Mouse (Mus musculus) stomach, embryonic 14.5 days (tissue): Measurements from ENCODE around the gene Lin37. TPM values are rescaled to one million over a fixed set of nuclear protein-coding genes. Genes with fewer than 3 reads are reported as not detected.

ENCODE experiments used
- ATAC-seq: fragments of 200-750 bp; cut with Nextera tagmentation; 2 replicates; pipeline ENCODE4 v1.8.0; 2017; ENCODE audit warnings: low read depth, moderate TSS enrichment; ENCODE audit not compliant: insufficient number of reproducible peaks, insufficient read depth, low FRiP score
- H3K27ac ChIP-seq: fragments of 300-500 bp; sonication (generic); 2 replicates; pipeline ENCODE4 v1.5.1; 2014; ENCODE audit warnings: mild to moderate bottlenecking, low read length, moderate library complexity, mixed read lengths
- H3K27me3 ChIP-seq: fragments of 300-500 bp; sonication (generic); 2 replicates; pipeline ENCODE4 v1.6.1; 2014; ENCODE audit warnings: low read length, control low read depth, mixed read lengths; ENCODE audit not compliant: control insufficient read depth, insufficient read depth
- H3K36me3 ChIP-seq: fragments of 300-500 bp; sonication (generic); 2 replicates; pipeline ENCODE4 v1.6.1; 2014; ENCODE audit warnings: mild to moderate bottlenecking, control low read depth, low read length, moderate library complexity, mixed read lengths; ENCODE audit not compliant: control insufficient read depth, insufficient read depth
- H3K4me1 ChIP-seq: fragments of 300-500 bp; sonication (generic); 2 replicates; pipeline ENCODE4 v1.6.1; 2014; ENCODE audit warnings: low read length, control low read depth, mixed read lengths; ENCODE audit not compliant: control insufficient read depth, insufficient read depth
- H3K4me2 ChIP-seq: fragments of 300-500 bp; sonication (generic); replicated peaks from 2 replicates; pipeline ENCODE4 v1.6.1; 2014; ENCODE audit warnings: low read depth, low read length, control low read depth
- H3K4me3 ChIP-seq: fragments of 300-500 bp; sonication (generic); 2 replicates; pipeline ENCODE4 v1.5.1; 2014; ENCODE audit warnings: low read depth, low read length, control low read depth
- H3K9ac ChIP-seq: fragments of 300-500 bp; sonication (generic); replicated peaks from 2 replicates; pipeline ENCODE4 v1.6.1; 2014; ENCODE audit warnings: low read depth, mild to moderate bottlenecking, control low read depth, low read length, moderate library complexity, mixed read lengths
- H3K9me3 ChIP-seq: fragments of 300-500 bp; sonication (generic); 2 replicates; pipeline ENCODE4 v1.6.1; 2016; ENCODE audit warnings: low read depth, low read length, control low read depth; ENCODE audit not compliant: control insufficient read depth
- WGBS: fragments of 180-500 bp; shearing (Covaris S2); extraction: QIAGEN DNeasy Blood & Tissue Kit; methylation state at CpG from one replicate; pipeline ENCODE4 v1.1.7; 2014; 5-methylcytosine and 5-hydroxymethylcytosine counted together
- polyA plus RNA-seq: library from polyadenylated mRNA; unstranded; fragments of >200 nt; fragmentation: Nextera tagmentation; extraction: Ambion mirVana; gene quantifications from 2 replicates; pipeline ENCODE4 v1.2.1, GENCODE M21; 2014

Gene Lin37
- polyA plus RNA-seq, 1 experiment from 2014 or later: 40.8 TPM

GRCm38 (mm10) chr7:30562526-30563116 is 3.0 kb upstream of the Lin37 start:
- Histone ChIP-seq H3K4me1 (peaks cover 11% of the 10 kb centered on the region; the same call in 1 of the 2 replicates), H3K36me3 (peaks cover 15% of the 10 kb centered on the region), H3K9ac (peak overlapping the region; percentile 55), H3K4me3 (peak overlapping the region; percentile 59), H3K4me2 (peak overlapping the region; percentile 77), H3K27ac (peak overlapping the region; percentile 76), H3K27me3 (no peaks in the 10 kb centered on the region), H3K9me3 (no peaks in the 10 kb centered on the region)
- under 1% methylated on average over 27 of the region's 27 CpGs for WGBS
- no peak for ATAC-seq

- 60% methylated on average over 2 of the region's 2 CpGs for WGBS
- no peak overlapping the region for H3K27ac ChIP-seq
- H3K27me3 ChIP-seq: no peaks in the 10 kb centered on the region
- peak overlapping the region; percentile 36 for H3K4me2 ChIP-seq
- H3K4me1 ChIP-seq: peaks cover 11% of the 10 kb centered on the region; the same call in 1 of the 2 replicates
- no peaks in the 10 kb centered on the region for H3K9me3 ChIP-seq
- ATAC-seq: no peak
- H3K9ac ChIP-seq: no peak overlapping the region
- H3K4me3 ChIP-seq: peak overlapping the region; percentile 68; the same call in 1 of the 2 replicates
- H3K36me3 ChIP-seq: peaks cover 23% of the 10 kb centered on the region
These were observed 658 bp upstream of the Lin37 start for GRCm38 (mm10) chr7:30560296-30560695.

DNA sequence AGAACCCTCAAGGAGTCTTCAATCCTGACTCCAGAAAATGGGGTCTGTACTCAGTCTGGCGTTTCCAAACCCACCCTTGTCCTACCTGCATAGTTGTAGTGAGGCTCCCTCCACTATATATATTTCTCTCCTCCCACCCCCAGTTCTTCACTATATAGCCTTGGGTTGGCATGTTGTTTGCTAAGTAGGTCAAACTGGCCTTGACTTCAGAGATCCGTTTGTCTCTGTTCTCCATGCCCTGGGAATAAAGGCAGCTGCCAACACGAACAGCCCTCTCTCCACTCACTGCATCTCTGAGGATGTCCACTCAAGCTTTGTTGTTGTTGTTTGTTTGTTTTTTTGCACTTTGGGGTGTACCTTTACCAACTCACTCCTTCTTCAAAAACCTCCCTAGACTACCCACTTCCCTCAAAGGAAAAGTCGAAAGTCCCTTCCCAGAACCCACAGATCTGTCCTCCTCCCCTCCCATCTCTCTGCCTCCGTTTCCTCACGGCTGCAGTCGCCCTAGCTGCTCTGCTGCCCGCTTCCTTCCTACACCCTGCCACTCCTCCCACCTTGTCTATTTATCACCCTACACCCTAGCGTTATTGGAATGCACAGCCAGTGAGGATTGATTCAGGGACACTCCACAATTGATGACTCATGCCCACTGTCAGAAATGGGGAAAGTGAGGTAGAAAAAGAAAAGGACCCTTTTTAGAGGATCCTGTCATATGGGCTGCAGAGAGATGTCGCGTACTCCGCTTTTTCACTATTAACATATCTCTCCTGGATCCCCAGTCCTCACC is 789 bp downstream of the Lin37 start:
- H3K4me1 ChIP-seq: peaks cover 11% of the 10 kb centered on the region; the same call in 1 of the 2 replicates
- H3K27ac ChIP-seq: peak overlapping the region; percentile 28; the same call in 1 of the 2 replicates
- no peak for ATAC-seq
- H3K36me3 ChIP-seq: peaks cover 20% of the 10 kb centered on the region
- peak overlapping the region; percentile 90 for H3K4me2 ChIP-seq
- H3K9ac ChIP-seq: peak overlapping the region; percentile 62
- 15% methylated on average over 12 of the region's 12 CpGs for WGBS
- H3K9me3 ChIP-seq: no peaks in the 10 kb centered on the region
- peak overlapping the region; percentile 68 for H3K4me3 ChIP-seq
- no peaks in the 10 kb centered on the region for H3K27me3 ChIP-seq

DNA sequence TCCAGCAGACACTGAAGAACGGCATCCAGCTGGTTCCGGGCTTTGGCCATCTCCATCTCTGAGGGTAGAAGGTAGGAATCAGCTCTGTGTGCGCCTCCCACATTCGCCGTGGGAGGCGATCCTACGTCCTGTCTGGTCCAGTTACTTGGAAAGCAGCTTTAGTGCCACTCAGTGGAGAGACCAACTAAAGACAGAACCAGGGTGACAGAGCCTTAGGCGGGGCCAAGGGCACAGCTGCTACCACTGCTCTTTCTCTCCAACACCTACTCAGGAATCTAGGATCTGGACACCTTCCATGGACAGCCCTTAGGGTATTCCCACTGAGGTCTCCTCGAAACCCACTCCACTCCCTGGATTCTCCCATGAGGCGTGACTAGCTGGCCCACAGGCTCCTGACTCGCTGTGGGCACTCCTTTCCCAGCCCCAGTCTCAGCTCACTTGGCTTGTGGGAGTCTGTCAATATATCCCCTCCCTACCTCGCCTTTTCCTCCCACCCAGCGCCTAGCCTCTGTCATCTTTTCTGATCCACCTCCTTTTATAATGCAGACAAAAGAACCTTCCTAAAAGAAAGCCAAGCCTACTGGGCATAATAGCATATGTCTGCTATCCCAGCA is 1.6 kb downstream of the Lin37 start:
- Histone ChIP-seq H3K27ac (no peak overlapping the region), H3K4me1 (peaks cover 18% of the 10 kb centered on the region; the same call in 1 of the 2 replicates), H3K27me3 (no peaks in the 10 kb centered on the region), H3K36me3 (peaks cover 20% of the 10 kb centered on the region), H3K9ac (no peak overlapping the region), H3K9me3 (no peaks in the 10 kb centered on the region), H3K4me3 (0 out of 2 replicates have a peak overlapping the region, but pooled peaks have one; percentile 68), H3K4me2 (peak overlapping the region; percentile 90; the same call in 1 of the 2 replicates)
- ATAC-seq: no peak
- 90% methylated on average over 13 of the region's 13 CpGs for WGBS

DNA sequence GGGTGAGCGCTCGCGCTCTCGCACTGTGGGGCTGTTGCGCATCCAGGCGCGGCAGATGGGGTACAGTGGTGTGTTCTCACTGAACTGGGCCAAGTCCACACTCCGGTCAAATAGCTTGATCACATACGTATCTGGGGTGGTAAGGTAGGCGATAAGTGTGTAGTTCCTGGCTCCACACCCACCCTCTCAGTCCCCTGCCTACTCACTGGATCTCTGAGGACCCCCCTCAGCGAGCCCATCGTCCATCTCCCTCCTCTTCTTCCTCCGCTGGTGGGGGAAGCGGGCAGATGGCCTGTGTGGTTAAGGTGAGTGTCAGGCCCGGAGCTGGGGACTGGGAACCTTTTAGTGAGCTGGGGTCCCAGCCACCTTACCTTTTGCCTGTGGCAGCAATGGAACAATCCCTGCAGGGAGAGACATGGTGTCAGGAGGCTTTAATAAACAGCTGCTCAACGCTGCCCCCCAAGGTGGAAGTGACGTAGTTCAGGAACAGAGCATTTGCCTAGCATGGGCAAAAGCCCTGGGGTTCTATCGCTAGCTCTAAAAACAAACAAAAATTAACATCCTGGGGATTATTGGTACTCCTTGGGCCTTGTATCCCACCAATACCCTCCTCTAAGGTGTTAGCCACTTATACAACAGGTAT is 2.6 kb downstream of the Lin37 start:
- Histone ChIP-seq H3K4me2 (no peak overlapping the region), H3K4me1 (peaks cover 20% of the 10 kb centered on the region; the same call in 1 of the 2 replicates), H3K27me3 (no peaks in the 10 kb centered on the region), H3K9me3 (no peaks in the 10 kb centered on the region), H3K36me3 (peaks cover 20% of the 10 kb centered on the region), H3K9ac (no peak overlapping the region), H3K27ac (no peak overlapping the region), H3K4me3 (no peak overlapping the region)
- no peak for ATAC-seq
- WGBS: 94% methylated on average over 18 of the region's 18 CpGs

- H3K4me2 ChIP-seq: peak overlapping the region; percentile 97
- 82% methylated on average over 22 of the region's 22 CpGs for WGBS
- peaks cover 21% of the 10 kb centered on the region for H3K36me3 ChIP-seq
- H3K4me1 ChIP-seq: peaks cover 22% of the 10 kb centered on the region; the same call in 1 of the 2 replicates
- no peaks in the 10 kb centered on the region for H3K27me3 ChIP-seq
- ATAC-seq: no peak
- H3K9me3 ChIP-seq: no peaks in the 10 kb centered on the region
- H3K9ac ChIP-seq: peak overlapping the region; percentile 54; the same call in 1 of the 2 replicates
- H3K27ac ChIP-seq: no peak overlapping the region
- H3K4me3 ChIP-seq: peak overlapping the region; percentile 59
These were observed 5.6 kb downstream of the Lin37 start for GRCm38 (mm10) chr7:30553810-30554584.

- Histone ChIP-seq H3K9me3 (no peaks in the 10 kb centered on the region), H3K4me1 (peaks cover 14% of the 10 kb centered on the region; the same call in 1 of the 2 replicates), H3K4me2 (peak overlapping the region; percentile 97), H3K27ac (peak overlapping the region; percentile 87), H3K4me3 (peak overlapping the region; percentile 59), H3K36me3 (peaks cover 23% of the 10 kb centered on the region), H3K27me3 (no peaks in the 10 kb centered on the region), H3K9ac (peak overlapping the region; percentile 54)
- 5% methylated on average over 23 of the region's 23 CpGs for WGBS
- ATAC-seq: no peak
These were observed 6.5 kb downstream of the Lin37 start for GRCm38 (mm10) chr7:30553021-30553589.
